Mouse (Mus musculus): Measurements from ENCODE around the gene Pnma3. TPM values are rescaled to one million over a fixed set of nuclear protein-coding genes. Genes with fewer than 3 reads are reported as not detected.

The Pnma3 gene
- total RNA-seq (2023), result not detected in 2 replicates

DNA sequence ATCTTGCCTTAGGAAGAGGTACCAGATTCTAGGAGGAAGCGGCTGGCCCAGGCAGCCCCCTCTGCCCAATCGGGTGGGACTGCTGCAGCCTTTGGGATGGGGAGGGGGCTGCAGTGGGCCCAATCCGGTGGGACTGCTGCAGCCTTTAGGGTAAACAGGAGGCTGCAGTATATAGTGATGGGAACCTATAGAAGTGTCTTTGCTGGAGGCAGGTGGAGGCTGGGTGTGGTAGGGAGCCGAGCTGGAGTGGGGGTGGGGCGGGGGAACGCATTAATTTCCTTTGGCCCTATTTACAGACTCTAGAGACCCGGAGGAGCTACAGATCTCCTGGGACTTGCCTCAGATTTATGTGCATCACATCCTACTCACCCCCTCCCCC is at the start of gene Pnma3:
TSS of gene Pnma3 (plus strand) at position 373 of the 379 bp plus-strand sequence.

DNA sequence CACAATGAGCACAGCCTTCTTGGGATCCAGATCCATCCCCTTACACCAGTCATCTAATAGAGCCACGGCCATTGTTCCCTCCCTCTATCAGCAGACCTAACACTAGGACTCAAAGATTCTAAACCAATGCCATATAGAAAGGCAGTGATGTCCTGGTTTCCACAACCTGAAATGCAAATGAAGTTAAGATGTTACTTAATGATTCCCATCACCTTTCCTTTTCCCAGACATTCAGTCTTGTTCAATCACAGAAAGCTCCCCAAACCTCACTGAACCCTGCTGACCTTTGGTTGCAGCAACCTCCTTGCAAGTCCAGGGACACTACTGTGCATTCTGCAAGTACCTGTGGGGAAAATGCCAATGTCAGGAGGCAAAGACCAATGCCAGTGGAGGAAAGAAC is 27.6 kb upstream of the Pnma3 start, which contains the start of gene Pnma5:
TSS of gene Pnma5 (minus strand) at position 101 of the 400 bp plus-strand sequence.

DNA sequence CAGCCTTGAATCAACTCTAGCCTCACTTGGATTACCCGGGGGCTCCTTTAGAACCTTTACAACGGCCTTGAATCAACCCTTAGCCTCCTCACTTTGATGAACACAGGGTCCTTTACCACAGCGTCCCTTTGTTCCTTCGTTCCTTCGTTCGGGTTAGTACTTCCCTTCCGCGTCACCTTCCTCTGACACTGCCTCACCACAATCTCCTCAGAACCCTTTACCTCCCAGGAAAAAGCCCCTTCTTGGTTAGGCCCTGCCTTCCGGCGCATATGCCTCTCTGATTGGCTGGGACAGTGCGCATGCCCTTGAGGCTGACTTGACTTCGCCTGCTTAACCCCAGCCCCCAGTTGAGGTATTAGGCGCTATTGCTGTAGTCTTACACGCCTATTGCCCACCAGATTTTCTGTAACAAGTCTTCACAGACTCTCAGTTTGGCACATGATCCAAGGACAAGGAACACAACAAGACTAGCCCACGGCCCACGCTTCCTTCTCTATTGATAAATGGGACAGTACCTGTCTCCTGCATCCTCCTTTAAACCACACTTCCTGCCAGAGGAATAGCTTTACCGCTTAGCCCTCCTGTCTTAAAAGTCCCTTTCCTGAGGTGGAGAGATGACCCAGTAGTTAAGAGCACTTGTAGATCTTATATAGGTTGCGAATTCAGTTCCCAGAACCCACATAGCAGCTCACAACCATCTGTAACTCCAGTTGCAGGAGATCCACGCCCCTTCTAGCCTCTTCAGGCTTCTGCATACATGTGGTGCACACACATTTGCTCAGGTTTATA is 17.9 kb downstream of the Pnma3 start, which contains the start of gene Xlr4a:
TSS of gene Xlr4a (minus strand) at position 212 of the 789 bp plus-strand sequence.

GRCm38 (mm10) chrX:73096941-73097508 is 32.4 kb downstream of the Pnma3 start, which contains the start of gene Xlr3a:
Gene Xlr3a (minus strand): TSS chrX:73097095.

DNA sequence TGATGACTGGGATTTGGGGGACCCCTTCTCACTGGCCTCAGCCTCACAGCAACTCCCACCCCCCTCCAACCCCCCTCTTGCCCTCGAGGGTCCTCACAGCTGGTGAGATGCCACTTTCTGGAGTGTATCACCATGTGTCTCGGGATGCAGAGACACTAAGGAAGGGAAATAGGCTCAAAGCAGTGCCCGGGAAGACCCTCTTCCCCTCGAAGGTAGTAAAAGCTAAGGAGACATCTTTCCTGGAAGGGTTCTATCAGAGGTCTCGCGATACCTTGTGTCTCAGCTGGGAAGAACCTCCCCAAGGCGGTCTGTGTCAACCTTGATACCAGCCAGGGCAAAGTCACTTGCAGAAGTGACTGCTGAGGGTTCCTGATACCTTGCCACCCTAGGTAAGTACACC is 52.2 kb downstream of the Pnma3 start, which contains the start of gene Gm14685:
TSS of gene Gm14685 (plus strand) at position 301 of the 400 bp plus-strand sequence.

Other genes starting within 250 kb of the Pnma3 start
- not detected in 2 replicates for gene Gabrq, start 239.6 kb upstream of the Pnma3 start, total RNA-seq (2023)
- gene Cetn2, start 146.4 kb upstream of the Pnma3 start, total RNA-seq (2023), result 16.7 and 17.7 TPM in 2 replicates
- 4.4 and 5.0 TPM in 2 replicates for gene Nsdhl, start 146.2 kb upstream of the Pnma3 start, total RNA-seq (2023)
- not detected in 2 replicates for gene Zfp185, start 77.4 kb upstream of the Pnma3 start, total RNA-seq (2023)
- gene Pnma5, start 27.7 kb upstream of the Pnma3 start, total RNA-seq (2023), result 1.6 and 1.9 TPM in 2 replicates
- gene Xlr4a, start 17.7 kb downstream of the Pnma3 start, total RNA-seq (2023), result 0.59 and 2.4 TPM in 2 replicates
- not detected in 2 replicates for gene Xlr3a, start 32.3 kb downstream of the Pnma3 start, total RNA-seq (2023)
- gene Gm14685, start 52.3 kb downstream of the Pnma3 start, total RNA-seq (2023), result 0.32 TPM in 1 of 2 replicates, not detected in the other
- not detected in 2 replicates for gene Xlr5b, start 84.0 kb downstream of the Pnma3 start, total RNA-seq (2023)
- 0.43 TPM in 1 of 2 replicates, not detected in the other for gene DXBay18, start 84.7 kb downstream of the Pnma3 start, total RNA-seq (2023)
- not detected in 2 replicates for gene Spin2d, start 112.2 kb downstream of the Pnma3 start, total RNA-seq (2023)
- gene Xlr3b, start 127.4 kb downstream of the Pnma3 start, total RNA-seq (2023), result 0.39 and 0.88 TPM in 2 replicates
- gene Xlr4b, start 149.5 kb downstream of the Pnma3 start, total RNA-seq (2023), result 0.88 and 2.2 TPM in 2 replicates
- 4.8 TPM in 2 replicates for gene F8a, start 163.5 kb downstream of the Pnma3 start, total RNA-seq (2023)
- gene Xlr4c, start 178.3 kb downstream of the Pnma3 start, total RNA-seq (2023), result 0.84 TPM in 1 of 2 replicates, not detected in the other
- gene Xlr3c, start 200.6 kb downstream of the Pnma3 start, total RNA-seq (2023), result not detected in 2 replicates
- gene Xlr5a, start 228.2 kb downstream of the Pnma3 start, total RNA-seq (2023), result not detected in 2 replicates
- gene Xlr5c, start 228.2 kb downstream of the Pnma3 start, total RNA-seq (2023), result not detected in 2 replicates